Mouse (Mus musculus) adipocyte (in vitro differentiated cells): ENCODE measurements around the gene Bbs5.
A peak's percentile ranks its signal among the peaks of the same experiment; 100 is the strongest.
"Not testable (repeated sequence)": the region's sequence is repeated elsewhere in the genome, so short reads cannot be mapped to it uniquely, and the experiment has no call there.

ENCODE experiments used
- DNase-seq: peaks from one replicate; pipeline ENCODE4 v3.0.0-alpha.2; 2016; ENCODE audit warnings: low spot score

Bbs5 gene

DNA sequence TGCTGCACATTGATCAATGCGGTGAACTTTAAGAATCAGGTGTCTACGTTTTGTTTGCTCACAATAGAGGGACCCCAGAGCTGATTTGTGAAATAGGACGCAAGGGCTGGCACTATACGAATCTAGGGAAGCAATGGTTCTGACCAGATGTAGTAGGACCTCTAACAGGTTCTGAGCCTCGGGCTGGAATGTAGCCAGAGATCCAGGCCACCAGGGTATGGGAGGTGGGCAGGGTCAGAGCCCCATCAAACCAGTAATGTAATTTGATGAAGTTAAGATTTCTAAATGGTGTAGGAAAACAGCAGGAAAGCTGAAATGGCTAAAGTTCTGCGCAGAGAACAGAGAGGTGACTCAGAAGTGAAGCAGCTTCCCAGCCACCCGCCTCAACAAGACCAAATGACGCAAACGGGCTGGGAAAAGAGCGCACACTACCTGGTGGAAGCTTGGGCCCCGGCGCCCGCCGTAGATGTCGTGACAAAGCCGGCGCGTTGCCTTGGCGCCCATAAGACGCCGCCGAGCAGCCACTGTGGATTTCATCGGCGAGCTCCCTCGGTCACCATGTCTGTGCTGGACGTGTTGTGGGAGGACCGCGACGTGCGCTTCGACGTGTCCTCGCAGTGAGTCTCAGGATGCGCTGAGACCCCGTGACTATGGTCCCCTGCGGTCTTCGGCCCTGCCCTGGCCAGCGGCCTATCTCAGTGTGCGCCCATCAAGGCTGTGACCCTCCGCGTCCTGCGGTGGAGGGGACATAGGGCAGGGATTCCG is at the start of gene Bbs5:
Gene Bbs5, plus strand, starts transcription at position 446 of the 765 bp plus-strand sequence.
- DNase-seq, result peak; percentile 89

DNA sequence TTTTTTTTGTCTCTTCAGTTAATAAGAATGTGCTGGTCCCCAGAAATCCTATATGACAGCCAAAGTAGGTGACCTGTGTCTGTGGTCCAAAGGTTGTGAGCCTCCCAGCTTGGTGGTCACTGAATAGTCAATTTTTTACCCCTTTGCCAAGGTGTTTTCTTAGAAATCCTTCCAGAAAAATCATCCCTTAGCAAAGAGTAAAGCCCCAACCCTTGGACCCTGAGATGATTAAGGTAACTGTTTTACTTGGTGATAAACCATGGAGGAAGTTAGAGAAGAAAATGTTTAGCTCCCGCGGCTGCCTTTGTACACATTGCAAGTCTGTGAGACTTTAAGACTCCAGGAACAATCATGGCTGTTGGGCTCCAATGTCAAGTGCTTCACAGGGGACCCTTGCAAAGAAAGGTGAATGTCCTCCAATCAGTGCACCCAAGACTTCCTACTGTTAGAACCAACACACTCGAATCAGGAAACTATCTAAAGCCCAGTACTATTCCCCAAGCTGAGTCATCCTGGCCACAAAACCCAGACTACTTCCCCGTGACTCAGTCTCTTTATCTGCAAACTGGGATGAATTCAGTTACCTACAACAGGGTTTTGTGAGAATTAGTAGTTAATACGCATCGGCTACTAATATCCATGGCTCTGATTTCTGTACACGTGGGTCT is 43.1 kb upstream of the Bbs5 start:
- no peak for DNase-seq

DNA sequence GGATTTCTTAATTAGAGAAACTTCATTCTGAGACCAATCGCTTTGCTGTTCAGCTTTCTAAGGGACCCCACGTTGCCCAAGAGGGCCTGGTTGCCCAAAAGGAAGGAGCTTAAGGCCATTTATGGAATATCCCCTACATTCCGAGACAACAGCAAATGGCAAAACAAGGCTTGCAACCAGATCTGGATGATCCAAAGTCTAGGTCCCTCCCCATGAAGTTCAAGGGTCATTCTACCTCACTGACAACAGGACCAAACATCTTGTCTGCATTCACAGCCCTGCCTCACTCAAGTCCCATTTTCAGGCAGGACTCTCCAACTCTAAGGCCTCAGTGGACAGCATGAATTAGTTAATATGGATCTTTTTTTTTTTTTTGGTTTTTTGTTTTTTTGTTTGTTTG is 40.4 kb upstream of the Bbs5 start:
- no peak for DNase-seq

DNA sequence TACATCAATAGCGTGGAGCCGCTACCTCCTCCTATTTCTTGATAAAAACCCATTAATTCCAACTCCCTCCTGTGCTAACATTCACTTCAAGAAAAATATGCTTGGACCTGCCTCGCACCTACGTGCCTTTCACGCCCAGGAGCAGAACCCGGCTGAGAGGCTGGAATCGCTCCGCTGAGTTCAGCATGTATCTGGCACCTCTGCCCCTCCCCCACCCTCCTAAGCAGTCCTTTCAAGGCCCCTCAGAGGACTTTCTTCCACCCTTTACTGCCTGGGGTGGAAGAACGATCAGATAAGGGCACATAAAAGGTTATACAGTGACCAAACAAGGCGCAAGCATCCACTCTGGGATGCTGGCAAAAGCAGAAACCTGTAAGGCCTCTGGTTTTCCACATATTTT is 34.7 kb upstream of the Bbs5 start:
- no peak for DNase-seq

DNA sequence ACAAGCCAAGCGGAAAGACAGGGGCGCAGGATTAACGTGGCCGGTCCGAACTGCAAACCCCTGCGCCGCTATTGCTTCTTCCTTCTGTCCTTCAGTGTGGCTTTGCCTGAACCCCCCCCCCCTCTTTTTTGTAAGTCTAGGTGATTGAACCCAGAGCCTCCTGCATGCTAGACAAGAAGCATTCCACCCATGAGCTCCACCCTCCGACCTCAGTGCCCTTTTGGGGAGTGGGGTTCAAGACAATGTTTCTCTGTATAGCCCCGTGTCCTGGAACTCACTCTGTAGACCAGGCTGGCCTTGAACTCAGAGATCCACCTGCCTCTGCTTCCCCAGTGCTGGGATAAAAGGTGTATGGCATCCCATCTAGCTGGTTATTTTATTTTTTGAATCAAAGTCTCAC is 34.3 kb upstream of the Bbs5 start:
- DNase-seq, result no peak

DNA sequence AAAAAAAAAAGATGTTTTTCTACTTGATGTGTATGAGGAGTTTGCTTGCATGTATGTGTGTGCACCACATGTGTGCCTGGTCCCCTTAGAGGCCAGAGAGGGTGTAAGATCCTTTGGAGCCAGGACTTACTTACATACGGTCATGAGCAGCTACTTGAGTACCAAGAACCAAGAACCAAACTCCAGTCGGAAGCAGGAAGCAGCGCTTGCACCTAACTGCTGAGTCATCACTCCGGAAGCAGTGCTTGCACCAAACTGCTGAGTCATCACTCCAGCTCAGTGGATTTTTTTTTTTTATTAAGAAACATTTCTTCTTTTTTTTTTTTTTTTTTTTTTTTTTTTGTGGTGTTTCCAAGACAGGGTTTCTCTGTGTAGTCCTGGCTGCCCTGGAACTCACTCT is 33.7 kb upstream of the Bbs5 start:
- DNase-seq, result peak; percentile 58

DNA sequence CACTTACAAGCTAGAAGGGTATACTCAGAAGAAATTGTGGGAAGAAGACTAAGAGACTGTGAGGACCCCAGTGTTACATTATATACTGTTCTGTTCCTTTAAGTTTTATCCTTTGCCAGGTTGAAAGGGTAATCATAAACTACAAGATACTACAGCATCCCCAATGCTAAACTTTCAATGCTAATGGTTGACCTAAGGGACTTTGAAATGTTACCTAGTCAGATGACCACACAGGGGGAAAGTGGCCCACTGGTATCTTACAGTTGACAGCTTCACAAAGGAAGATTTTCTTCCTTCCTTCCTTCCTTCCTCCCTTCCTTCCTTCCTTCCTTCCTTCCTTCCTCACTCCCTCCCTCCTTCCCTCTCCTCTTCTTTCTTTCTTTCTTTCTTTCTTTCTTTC is 28.6 kb upstream of the Bbs5 start:
- no peak for DNase-seq

DNA sequence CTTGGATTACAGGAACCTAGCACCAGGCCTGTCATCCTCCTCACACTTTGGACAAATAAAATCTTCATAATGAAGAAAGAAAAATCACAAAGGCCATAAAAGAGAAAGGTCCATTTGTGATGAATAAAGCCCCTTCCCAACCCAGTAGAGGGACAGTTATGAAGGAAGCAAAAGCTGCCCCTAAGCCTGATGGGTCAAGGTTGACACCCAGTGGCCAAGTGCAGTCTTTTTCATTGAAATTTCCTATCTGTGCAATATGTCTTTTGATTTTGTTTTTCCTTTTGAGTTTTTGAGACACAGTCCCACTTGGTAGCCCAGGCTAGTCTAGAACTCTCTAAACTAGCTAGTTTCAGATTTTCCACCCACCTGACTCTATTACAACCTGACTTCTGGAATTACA is 27.7 kb upstream of the Bbs5 start:
- DNase-seq, result no peak

DNA sequence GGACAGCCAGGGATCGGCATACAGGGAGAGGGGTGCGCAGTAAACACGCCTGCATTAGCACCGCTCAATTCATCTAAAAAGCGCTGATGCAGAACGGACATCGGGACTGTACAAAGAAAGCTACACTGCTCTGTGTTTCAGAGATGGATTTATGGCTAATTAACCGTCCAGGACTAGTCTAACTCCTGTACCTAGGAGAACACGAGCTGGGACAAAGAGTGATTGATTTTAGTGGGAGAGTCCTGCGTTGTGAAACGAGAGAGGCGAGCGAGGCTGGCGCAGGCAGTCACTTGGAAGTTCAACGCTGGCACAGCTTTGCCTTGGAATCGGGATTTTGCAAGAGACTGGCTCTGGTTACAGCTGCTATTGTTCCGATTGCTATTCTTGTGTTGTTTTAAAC is 17.8 kb upstream of the Bbs5 start:
- DNase-seq, result no peak

DNA sequence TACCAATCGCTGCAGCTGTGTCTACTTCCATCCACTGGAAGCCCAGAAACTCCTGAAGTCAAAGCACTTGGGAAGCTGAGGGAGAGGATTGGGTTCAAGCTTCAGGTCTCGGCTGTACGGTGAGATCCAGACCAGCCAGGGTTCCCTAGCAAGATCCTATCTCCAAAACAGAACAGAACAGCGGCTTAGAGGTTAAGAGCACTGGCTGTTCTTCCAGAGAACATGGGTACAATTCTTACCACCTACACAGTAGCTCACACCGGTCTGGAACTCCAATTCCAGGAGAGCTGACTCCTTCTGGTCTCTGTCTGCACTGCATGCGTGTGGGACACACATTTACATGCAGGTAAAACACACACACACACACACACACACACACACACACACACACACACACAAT is 17.1 kb upstream of the Bbs5 start:
- no peak for DNase-seq

DNA sequence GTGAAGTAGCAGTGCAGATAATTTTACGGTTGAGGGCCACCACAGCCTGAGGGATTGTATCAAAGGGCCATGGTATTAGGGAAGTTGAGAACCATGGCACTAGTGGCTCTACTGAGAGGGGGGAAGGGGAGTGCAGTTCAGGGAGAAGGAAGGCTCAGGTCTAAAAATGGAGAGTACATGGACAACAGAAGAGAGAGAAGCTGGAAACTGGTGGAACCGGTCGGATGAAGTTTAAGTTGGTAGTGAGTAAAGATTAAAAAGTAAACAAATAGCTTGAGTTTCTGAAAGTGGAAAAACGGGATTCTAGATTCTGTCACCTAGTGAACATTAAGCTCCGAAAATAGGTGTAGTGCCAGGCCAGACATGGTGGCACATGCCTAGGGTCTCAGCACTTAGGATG is 16.2 kb upstream of the Bbs5 start:
- DNase-seq, result no peak

DNA sequence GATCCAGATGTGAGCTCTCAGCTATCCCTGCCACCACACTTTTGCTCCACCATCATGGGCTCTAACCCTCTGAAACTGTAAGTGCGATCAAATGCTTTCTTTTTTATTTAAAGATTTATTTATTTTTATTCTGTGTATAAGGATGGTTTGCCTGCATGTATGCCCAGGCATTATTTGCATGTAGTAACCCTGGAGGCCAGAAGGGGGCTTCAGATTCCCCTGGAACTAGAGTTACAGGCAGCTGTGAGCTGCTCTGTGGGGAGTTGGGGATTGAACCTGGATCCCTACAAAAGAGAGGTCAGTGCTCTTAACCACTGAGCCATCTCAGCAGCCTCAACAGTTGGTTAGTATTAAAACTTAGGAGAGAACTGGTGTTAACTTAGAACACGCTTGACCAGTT is 15.5 kb upstream of the Bbs5 start:
- no peak for DNase-seq

DNA sequence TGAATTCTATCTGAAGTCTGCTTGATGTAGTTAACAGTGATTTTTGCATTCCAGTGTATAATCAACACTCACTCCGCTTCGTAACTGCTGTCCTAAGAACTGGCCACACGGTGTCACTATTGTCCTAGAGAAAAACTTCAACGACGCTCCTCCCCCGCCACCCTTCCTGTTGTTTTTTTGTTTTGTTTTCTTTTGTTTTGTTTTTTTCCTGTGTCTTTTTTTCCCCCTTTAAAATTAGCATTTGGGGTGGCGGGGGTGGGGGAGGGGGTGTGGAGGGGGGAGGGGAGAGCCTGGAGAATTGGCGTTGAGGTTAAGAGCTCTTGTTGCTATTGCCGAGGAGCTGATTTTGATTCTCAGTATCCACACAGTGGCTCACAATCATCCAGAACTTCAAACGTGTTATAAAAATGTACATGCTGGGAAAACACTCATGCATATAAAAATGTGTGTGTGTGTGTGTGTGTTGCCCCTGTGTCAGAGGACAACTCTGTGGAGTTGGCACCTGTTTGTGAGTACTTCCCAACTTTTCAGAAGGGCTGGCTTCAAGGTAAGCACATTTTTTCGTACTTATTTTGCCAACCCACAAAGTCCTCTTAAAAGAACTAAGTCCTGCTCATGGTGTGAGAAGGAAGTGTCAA is 11.8 kb upstream of the Bbs5 start:
- DNase-seq, result peak; percentile 81

DNA sequence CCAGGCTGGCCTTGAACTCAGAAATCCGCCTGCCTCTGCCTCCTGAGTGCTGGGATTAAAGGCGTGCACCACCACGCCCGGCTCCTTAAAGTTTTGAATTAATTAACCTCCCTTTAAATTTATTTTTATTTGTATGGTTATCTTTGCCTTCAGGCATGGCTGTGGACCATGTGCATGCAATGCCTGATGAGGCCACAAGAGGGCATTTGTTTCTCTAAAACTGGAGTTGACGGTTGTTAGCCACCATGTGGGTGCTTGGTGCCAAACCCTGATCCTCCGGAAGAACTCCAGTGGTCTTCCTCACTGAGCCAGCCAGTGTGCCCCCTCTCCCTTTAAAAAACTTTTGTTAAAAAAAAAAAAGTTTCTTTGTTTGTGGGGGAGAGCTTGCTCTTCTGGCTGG is 11.2 kb upstream of the Bbs5 start:
- DNase-seq, result peak; percentile 47

DNA sequence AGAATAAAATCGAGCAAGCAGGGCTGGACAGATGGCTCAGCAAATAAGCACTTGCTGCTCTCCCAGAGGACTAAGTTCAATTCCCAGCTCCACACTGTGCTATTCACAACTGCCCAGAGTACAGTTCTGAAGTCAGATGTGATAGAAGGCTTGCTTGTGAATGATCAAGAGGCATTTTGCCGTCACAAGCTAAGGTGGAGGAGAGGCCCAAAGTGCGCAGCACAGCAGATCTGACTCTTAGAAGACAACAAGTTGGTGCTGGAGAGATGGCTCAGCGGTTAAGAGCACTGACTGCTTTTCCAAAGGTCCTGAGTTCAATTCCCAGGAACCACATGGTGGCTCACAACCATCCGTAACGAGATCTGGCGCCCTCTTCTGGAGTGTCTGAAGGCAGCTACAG is 9.0 kb upstream of the Bbs5 start:
- DNase-seq, result not testable (repeated sequence)

DNA sequence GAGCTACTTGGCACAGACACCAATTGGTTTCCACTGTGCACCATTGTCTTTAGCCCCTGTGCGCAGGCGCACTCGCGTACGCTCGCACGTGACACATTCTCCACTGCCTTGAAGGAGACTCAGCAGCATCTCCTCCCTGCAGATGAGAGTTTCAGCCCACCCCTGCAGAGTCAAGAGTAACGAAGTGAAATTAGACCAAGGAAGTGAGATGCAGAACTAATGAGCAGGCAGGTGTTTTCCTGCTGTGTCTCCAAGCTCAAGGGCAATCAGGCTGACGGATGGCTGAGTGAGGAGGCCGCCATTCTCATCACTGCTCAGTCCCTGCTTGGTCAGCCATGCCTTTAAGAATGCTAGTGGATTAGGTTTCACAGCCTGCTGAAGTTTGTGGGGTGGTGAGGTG is 6.9 kb upstream of the Bbs5 start:
- no peak for DNase-seq

DNA sequence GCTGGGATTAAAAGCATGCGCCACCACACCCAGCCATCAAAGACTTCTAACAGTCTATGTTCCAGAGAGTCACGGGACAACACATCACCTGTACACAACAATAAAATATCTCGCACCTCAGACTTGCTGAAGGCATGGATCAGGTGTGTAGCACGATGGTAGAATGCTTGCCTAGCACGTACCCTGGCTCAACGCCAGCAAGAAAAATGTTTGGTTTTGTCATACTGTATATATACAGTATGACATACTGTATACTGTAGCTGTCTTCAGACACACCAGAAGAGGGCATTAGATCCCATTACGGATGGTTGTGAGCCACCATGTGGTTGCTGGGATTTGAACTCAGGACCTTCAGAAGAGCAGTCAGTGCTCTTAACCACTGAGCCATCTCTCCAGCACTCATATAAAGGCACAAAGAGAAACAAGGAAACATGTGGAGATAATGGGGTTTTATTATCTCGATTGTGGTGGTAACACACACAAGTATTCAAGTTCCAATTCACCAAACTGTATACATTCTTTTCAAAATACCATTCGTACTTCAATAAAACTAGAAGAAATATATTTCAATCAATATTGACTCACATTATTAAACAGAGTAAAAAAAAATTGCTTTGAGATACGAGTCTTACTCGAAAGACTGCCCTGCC is 1.9 kb upstream of the Bbs5 start:
- DNase-seq, result no peak

DNA sequence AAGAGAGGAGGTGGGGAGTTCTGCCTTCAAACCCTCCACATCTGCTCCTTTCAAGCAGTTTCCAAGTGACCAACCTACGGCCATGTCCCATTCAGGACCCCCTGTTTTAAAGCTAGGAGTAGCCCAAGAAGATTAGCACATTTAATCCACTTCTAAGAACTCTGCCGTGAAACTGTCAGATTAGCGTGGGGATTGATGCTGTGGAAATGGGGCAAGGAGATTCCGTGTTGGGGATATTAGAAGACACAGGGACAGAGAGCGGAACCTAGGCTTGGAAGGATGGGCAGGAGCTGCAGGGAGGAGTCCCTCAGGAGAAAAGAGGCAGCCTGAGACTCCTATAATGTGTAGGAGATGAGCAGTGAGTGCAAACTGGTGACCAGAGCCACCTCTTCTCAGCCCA is 2.7 kb downstream of the Bbs5 start:
- no peak for DNase-seq

DNA sequence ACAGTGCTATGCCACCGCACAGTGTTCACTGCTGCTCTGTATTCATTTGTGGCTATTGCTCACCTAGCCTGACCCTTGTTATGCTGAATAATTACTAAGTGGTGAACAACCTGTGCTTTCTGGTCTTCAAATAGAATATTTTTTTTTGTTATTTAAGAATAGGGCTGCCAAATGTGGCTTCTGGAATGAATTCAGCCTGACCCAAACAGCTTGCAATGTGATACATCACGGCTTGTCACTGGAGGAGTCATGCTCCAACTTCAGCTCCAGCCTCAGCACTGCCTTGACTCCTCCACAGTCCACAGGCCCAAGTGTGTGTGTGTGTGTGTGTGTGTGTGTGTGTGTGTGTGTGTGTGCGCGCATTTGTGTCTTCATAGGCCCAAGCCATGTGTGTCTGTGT is 12.4 kb downstream of the Bbs5 start:
- peak; percentile 14 for DNase-seq

DNA sequence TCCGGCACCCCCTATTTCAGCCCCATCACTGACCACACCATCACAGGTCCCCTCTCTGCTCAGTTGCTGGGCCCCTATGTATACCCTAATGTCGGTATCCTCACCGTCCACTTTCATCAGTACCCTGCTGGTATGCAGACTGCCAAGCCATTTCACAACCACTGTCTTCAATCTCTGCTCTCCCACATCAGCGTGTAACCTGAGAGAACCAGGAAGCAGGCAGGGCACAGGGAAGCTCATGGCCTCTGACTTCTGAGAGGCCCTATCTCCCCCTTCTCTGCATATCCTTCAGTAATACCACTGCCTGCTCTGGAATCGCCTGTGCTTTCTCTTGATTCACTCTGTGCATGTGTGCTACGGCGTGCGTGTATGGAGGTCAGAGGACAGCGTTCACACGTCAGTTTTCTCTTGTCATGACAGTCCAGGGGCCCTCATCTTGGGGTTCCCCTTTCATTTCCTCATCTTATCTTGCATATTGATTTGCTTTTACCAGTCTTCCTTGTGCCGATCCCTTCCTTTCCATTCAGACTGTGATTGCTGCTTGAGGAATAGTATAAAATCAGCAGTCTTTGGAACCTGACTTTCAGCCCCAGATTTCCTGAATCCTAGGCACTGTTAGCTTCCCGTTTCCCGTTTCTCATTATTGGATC is 17.0 kb downstream of the Bbs5 start:
- DNase-seq, result no peak

DNA sequence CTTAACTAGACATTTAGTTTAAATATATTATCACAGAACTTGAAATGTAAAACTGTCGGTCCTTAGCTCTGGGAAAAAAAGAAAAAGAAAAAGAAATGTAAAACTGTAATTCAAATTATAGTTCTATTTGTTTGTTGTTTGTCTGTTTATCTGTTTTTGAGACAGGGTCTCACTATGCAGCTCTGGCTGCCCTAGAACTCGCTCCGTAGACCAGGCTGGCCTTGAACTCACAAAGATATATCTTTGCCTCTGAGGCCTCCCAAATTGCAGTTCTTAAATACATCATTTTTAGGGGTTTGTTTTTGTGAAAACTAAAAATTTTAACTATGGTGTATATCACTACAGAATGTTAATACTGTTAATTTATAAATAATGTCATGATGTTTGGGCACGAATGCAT is 20.7 kb downstream of the Bbs5 start:
- DNase-seq, result no peak

DNA sequence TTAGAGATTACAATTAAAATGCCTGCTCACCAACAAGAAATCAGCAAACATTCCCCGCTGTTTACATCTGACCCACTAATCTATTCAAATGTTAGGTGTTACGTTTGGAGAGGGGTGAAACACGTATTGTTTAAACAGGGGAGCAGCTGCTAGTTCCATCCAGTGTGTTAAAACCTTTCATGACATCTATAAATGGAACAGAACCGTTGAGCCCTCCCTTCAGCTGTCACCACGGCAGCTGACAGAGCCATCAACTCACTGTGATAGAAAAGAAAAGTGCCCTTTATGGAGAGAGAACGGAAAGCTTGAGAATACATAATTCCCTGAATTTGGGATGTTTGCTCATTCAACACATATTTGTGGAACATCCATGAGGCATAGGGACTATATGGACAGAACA is 21.4 kb downstream of the Bbs5 start:
- DNase-seq, result no peak
